Mouse (Mus musculus) CH12.LX (cell line): Measurements from ENCODE around the gene Lmf2. TPM values are rescaled to one million over a fixed set of nuclear protein-coding genes. Genes with fewer than 3 reads are reported as not detected.

Experiments used
- DNase-seq: peaks from one replicate; pipeline ENCODE4 v3.0.0-alpha.2; 2013; ENCODE audit errors: extremely low read depth
- H3K27ac ChIP-seq: 2 replicates; pipeline ENCODE4 v1.5.1; 2012; ENCODE audit warnings: low read depth, mild to moderate bottlenecking, control low read depth, moderate library complexity; ENCODE audit not compliant: insufficient read depth
- H3K27me3 ChIP-seq: replicated peaks from 2 replicates; pipeline ENCODE3; 2012; ENCODE audit warnings: inconsistent platforms
- H3K36me3 ChIP-seq, 2 experiments: replicated peaks in 1 of 2; 2 replicates each; pipeline versions ENCODE3 to v1.6.1; 2012; ENCODE audit warnings: inconsistent platforms in 1 of 2, low read length in 1 of 2, mild to moderate bottlenecking in 1 of 2, mixed read lengths in 1 of 2, moderate library complexity in 1 of 2; ENCODE audit not compliant: control insufficient read depth in 1 of 2, insufficient read depth in 1 of 2
- H3K4me1 ChIP-seq, 2 experiments: 2 replicates each; pipeline ENCODE4 v1.6.1; 2012; ENCODE audit warnings: inconsistent platforms in 1 of 2, moderate library complexity in 1 of 2; ENCODE audit not compliant: insufficient read depth in 2 of 2, control insufficient read depth in 1 of 2
- H3K4me2 ChIP-seq: 2 replicates; pipeline ENCODE4 v1.6.1; 2012; ENCODE audit warnings: low read depth, mild to moderate bottlenecking, control low read depth; ENCODE audit not compliant: poor library complexity, insufficient read depth, severe bottlenecking
- H3K4me3 ChIP-seq, 3 experiments: fragments of 150-350 bp in 1 of 3; sonication (generic) in 1 of 3; replicated peaks in 1 of 3; 2 replicates each; pipeline versions ENCODE3 to v1.5.1; 2011 to 2012; ENCODE audit warnings: low read depth in 2 of 3, low read length in 2 of 3, mild to moderate bottlenecking in 2 of 3, moderate library complexity in 2 of 3, control low read depth in 1 of 3, improper control_type of control experiment in 1 of 3, inconsistent platforms in 1 of 3, mixed read lengths in 1 of 3; ENCODE audit not compliant: poor library complexity in 1 of 3
- H3K79me2 ChIP-seq: replicated peaks from 2 replicates; pipeline ENCODE4 v1.6.1; 2012; ENCODE audit warnings: mild to moderate bottlenecking, moderate library complexity; ENCODE audit not compliant: control insufficient read depth, poor library complexity, insufficient read depth, severe bottlenecking; ENCODE audit errors: extremely low read depth
- H3K9ac ChIP-seq: 2 replicates; pipeline ENCODE4 v1.6.1; 2012; ENCODE audit warnings: low read depth, mild to moderate bottlenecking, control low read depth, moderate library complexity; ENCODE audit not compliant: insufficient read depth
- H3K9me3 ChIP-seq: replicated peaks from 2 replicates; pipeline ENCODE3; 2012; ENCODE audit warnings: low read length, inconsistent platforms, mixed read lengths
- CHD2 ChIP-seq: IDR thresholded peaks from 2 replicates; pipeline ENCODE4 v1.6.1; 2011; ENCODE audit warnings: low read length, improper control_type of control experiment
- E2F4 ChIP-seq: IDR thresholded peaks from 2 replicates; pipeline ENCODE4 v1.6.1; 2011; ENCODE audit warnings: low read depth, low read length, improper control_type of control experiment; ENCODE audit not compliant: insufficient replicate concordance
- ELF1 ChIP-seq: IDR thresholded peaks from 2 replicates; pipeline ENCODE4 v1.6.1; 2014; ENCODE audit warnings: low read depth, mild to moderate bottlenecking, inconsistent platforms, low read length, improper control_type of control experiment
- ETS1 ChIP-seq: conservative IDR thresholded peaks from 2 replicates; pipeline ENCODE4 v1.6.1; 2012; ENCODE audit warnings: low read depth, mild to moderate bottlenecking, inconsistent platforms, low read length, improper control_type of control experiment, moderate library complexity
- IRF4 ChIP-seq: IDR thresholded peaks from 2 replicates; pipeline ENCODE4 v1.6.1; 2014; ENCODE audit warnings: low read depth, mild to moderate bottlenecking, inconsistent platforms, low read length, improper control_type of control experiment
- JUN ChIP-seq: IDR thresholded peaks from 2 replicates; pipeline ENCODE4 v1.6.1; 2011; ENCODE audit warnings: low read depth, mild to moderate bottlenecking, low read length, improper control_type of control experiment, moderate library complexity; ENCODE audit not compliant: insufficient read depth
- JUND ChIP-seq: conservative IDR thresholded peaks from 2 replicates; pipeline ENCODE4 v1.6.1; 2011; ENCODE audit warnings: low read depth, low read length, improper control_type of control experiment
- MAZ ChIP-seq: IDR thresholded peaks from 2 replicates; pipeline ENCODE4 v1.6.1; 2012; ENCODE audit warnings: low read depth, mild to moderate bottlenecking, inconsistent platforms, low read length, improper control_type of control experiment, moderate library complexity
- MXI1 ChIP-seq: IDR thresholded peaks from 2 replicates; pipeline ENCODE4 v1.6.1; 2011; ENCODE audit warnings: mild to moderate bottlenecking, low read depth, low read length, improper control_type of control experiment
- MYC ChIP-seq: IDR thresholded peaks from 2 replicates; pipeline ENCODE4 v1.6.1; 2011; ENCODE audit warnings: low read depth, mild to moderate bottlenecking, improper control_type of control experiment, low read length
- PAX5 ChIP-seq: IDR thresholded peaks from 2 replicates; pipeline ENCODE4 v1.6.1; 2012; ENCODE audit warnings: low read length, inconsistent platforms, mixed read lengths
- POLR2A ChIP-seq: IDR thresholded peaks from 2 replicates; pipeline ENCODE4 v1.6.1; 2011; ENCODE audit warnings: low read depth, mild to moderate bottlenecking, improper control_type of control experiment, low read length
- POLR2AphosphoS2 ChIP-seq: IDR thresholded peaks from 2 replicates; pipeline ENCODE4 v1.6.1; 2011; ENCODE audit warnings: low read depth, low read length, improper control_type of control experiment
- RCOR1 ChIP-seq: conservative IDR thresholded peaks from 2 replicates; pipeline ENCODE4 v1.6.1; 2012; ENCODE audit warnings: low read depth, mild to moderate bottlenecking, inconsistent platforms, low read length, improper control_type of control experiment
- SMC3 ChIP-seq: IDR thresholded peaks from 2 replicates; pipeline ENCODE4 v1.6.1; 2011; ENCODE audit warnings: low read depth, low read length, improper control_type of control experiment
- TBP ChIP-seq: conservative IDR thresholded peaks from 2 replicates; pipeline ENCODE4 v1.6.1; 2011; ENCODE audit warnings: low read depth, low read length, improper control_type of control experiment
- ZC3H11A ChIP-seq: IDR thresholded peaks from 2 replicates; pipeline ENCODE4 v1.6.1; 2012; ENCODE audit warnings: low read depth, mild to moderate bottlenecking, inconsistent platforms, low read length, improper control_type of control experiment
- ZMIZ1 ChIP-seq: IDR thresholded peaks from 2 replicates; pipeline ENCODE4 v1.6.1; 2012; ENCODE audit warnings: low read depth, mild to moderate bottlenecking, inconsistent platforms, low read length, improper control_type of control experiment
- ZNF384 ChIP-seq: IDR thresholded peaks from 2 replicates; pipeline ENCODE4 v1.6.1; 2012; ENCODE audit warnings: low read depth, low read length, improper control_type of control experiment, inconsistent platforms
- dilution Hi-C: fragments of 300-500 bp; cut with MboI; formaldehyde crosslinking; loops from 2 replicates; pipeline ENCODE4 v1.14.3; 2020; ENCODE audit warnings: low sequenced_read_pairs; ENCODE audit not compliant: extremely low pct_unique_long_range_greater_than_20kb, extremely low pct_ligation_motif_present
- in situ Hi-C: fragments of 300-500 bp; cut with MboI; formaldehyde crosslinking; loops from 3 replicates; pipeline ENCODE4 v1.14.3; 2019; ENCODE audit warnings: low sequenced_read_pairs, low pct_ligation_motif_present, low pct_unique_long_range_greater_than_20kb, mixed read lengths
- polyA plus RNA-seq: library from polyadenylated mRNA; unstranded; fragments of >175 nt; gene quantifications from 2 replicates; pipeline ENCODE4 v1.2.1, GENCODE M21; 2012; ENCODE audit warnings: low read depth; ENCODE audit not compliant: insufficient read length
- total RNA-seq, 2 experiments: library from RNA; depleted of rRNA; stranded (reverse); fragments of 300-350 nt in 1 of 2; fragments of >200 nt in 1 of 2; gene quantifications; 2 replicates each; pipeline ENCODE4 v1.2.3; 2012 to 2014

The Lmf2 gene
- total and polyA plus RNA-seq, 3 experiments, result 9.9 to 36.2 (median 18.5) TPM

- TF ChIP-seq ZNF384 (no peak), RCOR1 (no peak), POLR2AphosphoS2 (peak; percentile 88), JUN (no peak), ZMIZ1 (peak; percentile 70; the same call in 1 of the 2 replicates), ETS1 (no peak), E2F4 (no peak), ZC3H11A (no peak), ELF1 (no peak; the same call in 1 of the 2 replicates), IRF4 (peak; percentile 47), MXI1 (peak; percentile 63; the same call in 1 of the 2 replicates), MYC (peak; percentile 75)
These were observed 17.7 kb upstream of the Lmf2 start (continued) for GRCm38 (mm10) chr15:89373027-89373761.

GRCm38 (mm10) chr15:89372536-89372935 is 17.1 kb upstream of the Lmf2 start:
- Histone ChIP-seq H3K27me3 (no peaks in the 10 kb centered on the region), H3K9me3 (no peaks in the 10 kb centered on the region), H3K4me1 (peaks cover 0 to 26% of the 10 kb centered on the region in 2 experiments; a peak in 2 of 4 replicates), H3K36me3 (peaks cover 51 to 54% of the 10 kb centered on the region in 2 experiments), H3K9ac (no peak overlapping the region), H3K4me2 (peak overlapping the region; percentile 65; the same call in 1 of the 2 replicates), H3K27ac (no peak overlapping the region), H3K4me3 (peak overlapping the region in 1 of 3 experiments; percentile 81), H3K79me2 (no peaks in the 10 kb centered on the region)
- no peak for DNase-seq
- TF ChIP-seq CHD2 (0 out of 2 replicates have a peak, but pooled peaks have one; percentile 11), MAZ (no peak), SMC3 (no peak), PAX5 (no peak), TBP (no peak)
- in situ Hi-C loops (loop anchor here (25.0 kb wide), 1 partner anchor 260 kb away; the partner anchor contains the start of gene Tubgcp6), dilution Hi-C loops (no loop called here)

GRCm38 (mm10) chr15:89372068-89372467 is 16.6 kb upstream of the Lmf2 start:
- no peak overlapping the region for H3K4me2 ChIP-seq
- dilution Hi-C loops, result no loop called here
- in situ Hi-C loops, result loop anchor here (25.0 kb wide), 1 partner anchor 260 kb away; the partner anchor contains the start of gene Tubgcp6
- peaks cover 55 to 58% of the 10 kb centered on the region in 2 experiments for H3K36me3 ChIP-seq
- H3K4me3 ChIP-seq, result no peak overlapping the region
- DNase-seq, result no peak
- H3K9ac ChIP-seq, result no peak overlapping the region
- no peaks in the 10 kb centered on the region for H3K79me2 ChIP-seq
- TF ChIP-seq POLR2A, result 0 out of 2 replicates have a peak, but pooled peaks have one; percentile 3
- no peak for TF ChIP-seq JUND
- no peaks in the 10 kb centered on the region for H3K27me3 ChIP-seq
- H3K9me3 ChIP-seq, result no peaks in the 10 kb centered on the region
- peaks cover 0 to 26% of the 10 kb centered on the region in 2 experiments; a peak in 2 of 4 replicates for H3K4me1 ChIP-seq
- no peak overlapping the region for H3K27ac ChIP-seq
